Mouse (Mus musculus) thymus, postnatal 10 days (tissue): Measurements from ENCODE around the gene Gm6358.
"Not testable (repeated sequence)": the region's sequence is repeated elsewhere in the genome, so short reads cannot be mapped to it uniquely, and the experiment has no call there.

Source experiments
- DNase-seq, 2 experiments: peaks; one replicate each; pipeline ENCODE4 v3.0.0; 2021; ENCODE audit warnings: low spot score in 2 of 2

Gene Gm6358

DNA sequence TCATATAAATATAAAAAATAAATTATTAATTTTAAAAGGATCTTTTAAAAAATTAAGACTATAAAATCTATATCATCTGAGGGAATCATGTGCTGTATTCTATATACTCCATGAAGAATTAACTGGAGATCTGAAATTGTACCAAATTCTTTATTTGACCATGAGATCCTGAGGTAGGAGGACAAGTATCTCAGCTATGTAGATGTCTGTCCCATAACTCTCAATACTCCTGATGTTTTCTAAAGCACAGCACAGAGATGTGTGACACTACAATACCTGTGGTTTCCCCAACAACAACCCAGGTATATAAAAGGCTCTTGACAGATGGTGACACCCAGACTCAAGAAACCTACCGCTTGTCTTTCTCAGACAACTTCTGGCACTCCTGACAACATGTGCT lies at the start of gene Gm6358:
Gm6358 (plus strand) TSS at position 301 of the 400 bp plus-strand sequence.
- DNase-seq = no peak

DNA sequence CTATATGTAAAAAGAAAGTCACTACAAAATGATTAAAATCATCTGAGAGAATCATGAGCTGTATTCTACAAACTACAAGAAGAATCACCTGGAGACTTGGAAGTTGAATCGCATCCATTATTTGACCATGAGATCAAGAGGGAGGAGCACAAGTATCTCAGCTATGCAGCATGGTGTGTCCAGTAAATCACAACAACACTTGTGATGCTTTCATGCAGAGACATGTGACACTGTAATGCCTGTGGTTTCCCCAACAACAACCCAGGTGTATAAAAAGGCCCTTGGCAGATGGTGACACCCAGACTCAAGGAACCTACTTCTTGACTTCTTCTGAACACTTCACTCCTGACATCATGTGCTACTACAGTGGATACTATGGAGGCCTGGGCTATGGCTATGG lies 10.1 kb downstream of the Gm6358 start, which contains the start of gene Gm10061:
Gm10061 (plus strand) TSS at position 301 of the 400 bp plus-strand sequence.
- no peak for DNase-seq

DNA sequence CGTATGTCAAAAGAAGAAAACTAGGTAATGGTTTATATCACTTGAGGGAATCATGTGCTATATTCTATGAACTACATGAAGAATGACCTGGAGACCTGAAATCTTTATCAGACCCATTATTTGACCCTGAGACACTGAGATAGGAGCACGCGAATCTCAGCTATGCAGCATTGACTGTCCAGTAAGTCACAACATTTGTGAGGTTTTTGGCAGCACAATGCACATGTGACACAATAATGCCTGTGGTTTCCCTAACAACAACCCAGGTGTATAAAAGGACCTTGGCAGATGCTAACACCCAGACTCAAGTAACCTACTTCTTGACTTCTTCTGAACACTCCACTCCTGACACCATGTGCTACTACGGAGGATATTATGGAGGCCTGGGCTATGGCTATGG lies 17.0 kb downstream of the Gm6358 start, which contains the start of gene Gm9789:
Gm9789 (plus strand) TSS at position 301 of the 400 bp plus-strand sequence.
- no peak for DNase-seq

DNA sequence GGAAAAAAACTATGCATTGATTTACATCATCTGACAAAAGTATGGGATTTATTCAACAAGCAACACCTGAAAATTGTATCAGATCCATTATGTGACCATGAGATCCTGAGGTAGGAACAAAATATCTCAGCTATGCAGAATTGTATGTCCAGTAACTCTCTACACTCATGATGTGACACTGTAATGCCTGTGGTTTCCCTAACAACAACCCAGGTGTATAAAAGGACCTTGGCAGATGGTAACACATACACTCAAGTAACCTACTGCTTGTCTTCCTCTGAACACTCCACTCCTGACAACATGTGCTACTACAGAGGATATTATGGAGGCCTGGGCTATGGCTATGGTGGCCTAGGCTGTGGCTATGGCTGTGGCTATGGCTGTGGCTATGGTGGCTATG lies 28.5 kb downstream of the Gm6358 start, which contains the start of gene Gm7735:
Gm7735 (plus strand) TSS at position 301 of the 400 bp plus-strand sequence.
- not testable (repeated sequence) for DNase-seq

DNA sequence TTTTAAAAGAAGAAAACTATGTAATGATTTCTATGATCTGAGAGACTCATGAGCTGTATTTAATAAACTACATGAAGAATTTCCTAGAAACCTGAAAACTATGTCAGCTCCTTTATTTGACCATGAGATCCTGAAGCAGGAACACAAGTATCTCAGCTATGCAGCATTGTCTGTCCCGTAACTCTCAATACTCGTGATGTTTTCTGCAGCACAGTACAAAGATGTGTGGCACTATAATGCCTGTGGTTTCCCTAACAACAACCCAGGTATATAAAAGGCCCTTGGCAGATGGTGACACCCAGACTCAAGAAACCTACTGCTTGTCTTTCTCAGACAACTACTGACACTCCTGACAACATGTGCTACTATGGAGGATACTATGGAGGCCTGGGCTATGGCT lies 33.8 kb downstream of the Gm6358 start, which contains the start of gene 1110057P08Rik:
1110057P08Rik (plus strand) TSS at position 301 of the 400 bp plus-strand sequence.
- DNase-seq = no peak

DNA sequence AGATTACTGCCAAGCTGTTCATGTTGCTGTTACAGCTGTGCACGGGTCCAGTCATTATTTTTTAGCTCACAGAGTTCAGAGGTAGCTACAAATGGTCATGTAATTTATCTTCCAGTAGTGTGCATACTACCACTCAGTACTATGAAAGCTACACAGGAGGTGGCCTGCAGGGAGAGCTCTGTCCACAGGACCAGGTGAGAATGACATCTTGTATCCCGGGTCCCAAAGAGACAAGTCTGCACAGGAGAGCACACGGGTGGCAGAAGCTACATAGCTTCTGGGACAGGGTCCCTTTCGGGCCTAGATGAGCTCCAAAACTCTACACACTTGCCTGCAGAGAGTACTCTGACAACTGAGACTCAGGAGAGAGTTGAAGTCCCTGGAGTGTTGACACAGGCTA lies 48.0 kb downstream of the Gm6358 start:
- DNase-seq = no peak
